Mouse (Mus musculus) hindbrain, embryonic 13.5 days (tissue): ENCODE measurements at regions not wholly inside any gene's neighbourhood (a gene's known extent, or its start where the extent isn't known, plus 50 kb on each side); places are given as distances from the start of the nearest gene placed in this dataset.

Experiments used
- ATAC-seq: fragments of 200-750 bp; cut with Nextera tagmentation; 2 replicates; pipeline ENCODE4 v1.8.0; 2017; ENCODE audit warnings: moderate TSS enrichment; ENCODE audit not compliant: low FRiP score
- H3K27ac ChIP-seq: fragments of 300-500 bp; sonication (generic); 2 replicates; pipeline ENCODE4 v1.5.1; 2015; ENCODE audit warnings: inconsistent platforms, mild to moderate bottlenecking, moderate library complexity
- H3K27me3 ChIP-seq: fragments of 300-500 bp; sonication (generic); 2 replicates; pipeline ENCODE4 v1.6.1; 2015; ENCODE audit warnings: mild to moderate bottlenecking, inconsistent platforms
- H3K36me3 ChIP-seq: fragments of 300-500 bp; sonication (generic); 2 replicates; pipeline ENCODE4 v1.6.1; 2015; ENCODE audit warnings: mild to moderate bottlenecking, inconsistent platforms
- H3K4me1 ChIP-seq: fragments of 300-500 bp; sonication (generic); replicated peaks from 2 replicates; pipeline ENCODE4 v1.6.1; 2015; ENCODE audit warnings: inconsistent platforms
- H3K4me2 ChIP-seq: fragments of 300-500 bp; sonication (generic); 2 replicates; pipeline ENCODE4 v1.6.1; 2015; ENCODE audit warnings: inconsistent platforms, mild to moderate bottlenecking, moderate library complexity
- H3K4me3 ChIP-seq: fragments of 300-500 bp; sonication (generic); 2 replicates; pipeline ENCODE4 v1.5.1; 2015; ENCODE audit warnings: mild to moderate bottlenecking, inconsistent platforms
- H3K9ac ChIP-seq: fragments of 300-500 bp; sonication (generic); 2 replicates; pipeline ENCODE4 v1.6.1; 2015; ENCODE audit warnings: mild to moderate bottlenecking, inconsistent platforms
- H3K9me3 ChIP-seq: fragments of 300-500 bp; sonication (generic); 2 replicates; pipeline ENCODE4 v1.6.1; 2016; ENCODE audit warnings: inconsistent platforms
- WGBS: fragments of 180-500 bp; shearing (Covaris S2); methylation state at CpG from one replicate; pipeline ENCODE4 v1.1.7; 2015; 5-methylcytosine and 5-hydroxymethylcytosine counted together

DNA sequence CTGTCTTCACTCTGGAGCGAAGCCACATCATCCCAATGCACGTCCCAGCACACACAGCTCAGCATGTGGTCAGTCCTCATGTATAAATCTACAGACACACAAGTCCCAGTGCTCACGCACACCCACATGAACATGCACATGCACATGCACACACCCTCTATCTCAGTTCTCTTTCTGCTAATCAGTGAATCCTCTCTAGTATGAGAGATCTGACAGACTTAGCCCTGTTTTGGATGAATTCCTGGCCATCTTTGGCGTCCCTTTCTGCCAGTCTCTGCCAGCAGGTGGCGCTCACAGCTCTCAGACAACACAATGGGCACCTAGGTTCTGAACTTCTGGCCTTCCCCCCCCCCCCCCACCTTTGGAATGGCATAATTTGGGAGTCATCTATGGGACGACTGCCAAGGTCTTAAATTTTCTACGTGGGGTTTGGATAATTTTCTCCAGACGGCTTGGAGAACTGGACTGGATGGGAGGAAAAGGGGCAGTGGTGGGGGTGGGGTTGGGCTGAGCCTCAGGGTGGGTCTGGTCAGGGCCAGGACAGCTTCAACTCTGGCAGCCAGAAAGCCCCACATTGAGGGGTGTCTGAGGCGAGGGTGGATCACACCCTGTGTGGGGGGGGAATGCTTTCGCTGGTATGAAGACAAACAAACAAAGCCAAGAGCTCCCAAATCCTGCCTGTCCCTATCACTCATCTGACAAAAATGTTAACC, 149.8 kb downstream of the Opa1 start:
- Histone ChIP-seq H3K4me3 (no peak overlapping the region), H3K4me2 (no peak overlapping the region), H3K27ac (no peak overlapping the region), H3K36me3 (no peaks in the 10 kb centered on the region), H3K4me1 (peaks cover 24% of the 10 kb centered on the region), H3K27me3 (peaks cover 98% of the 10 kb centered on the region), H3K9ac (no peak overlapping the region), H3K9me3 (no peaks in the 10 kb centered on the region)
- peak; percentile 63 for ATAC-seq
- WGBS: 19% methylated on average over 10 of the region's 10 CpGs

DNA sequence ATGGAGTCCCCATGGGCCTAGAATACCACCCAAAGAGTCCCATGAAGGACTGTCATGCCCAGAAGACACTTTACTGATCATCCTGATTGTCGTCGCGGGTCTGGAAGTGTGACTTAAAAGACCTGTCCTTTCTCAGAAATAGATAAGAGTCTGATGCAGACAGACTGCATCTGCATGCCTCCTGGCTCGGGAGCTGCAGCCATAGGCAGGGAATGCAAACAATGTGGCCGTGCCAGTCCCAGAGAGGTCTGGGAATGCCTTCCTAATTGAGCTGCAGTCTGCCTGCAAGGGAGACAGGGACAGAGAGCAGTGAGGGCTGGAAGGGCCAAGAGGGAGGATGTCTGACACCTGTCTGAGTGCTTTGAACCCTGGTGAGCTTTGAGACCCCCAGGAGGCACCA, 150.9 kb downstream of the Opa1 start:
- H3K9me3 ChIP-seq: no peaks in the 10 kb centered on the region
- peaks cover 31% of the 10 kb centered on the region for H3K4me1 ChIP-seq
- ATAC-seq: no peak
- no peak overlapping the region for H3K4me3 ChIP-seq
- H3K9ac ChIP-seq: no peak overlapping the region
- H3K27ac ChIP-seq: no peak overlapping the region
- peaks cover 92% of the 10 kb centered on the region for H3K27me3 ChIP-seq
- WGBS: 26% methylated on average over 5 of the region's 5 CpGs
- H3K36me3 ChIP-seq: no peaks in the 10 kb centered on the region
- H3K4me2 ChIP-seq: no peak overlapping the region

DNA sequence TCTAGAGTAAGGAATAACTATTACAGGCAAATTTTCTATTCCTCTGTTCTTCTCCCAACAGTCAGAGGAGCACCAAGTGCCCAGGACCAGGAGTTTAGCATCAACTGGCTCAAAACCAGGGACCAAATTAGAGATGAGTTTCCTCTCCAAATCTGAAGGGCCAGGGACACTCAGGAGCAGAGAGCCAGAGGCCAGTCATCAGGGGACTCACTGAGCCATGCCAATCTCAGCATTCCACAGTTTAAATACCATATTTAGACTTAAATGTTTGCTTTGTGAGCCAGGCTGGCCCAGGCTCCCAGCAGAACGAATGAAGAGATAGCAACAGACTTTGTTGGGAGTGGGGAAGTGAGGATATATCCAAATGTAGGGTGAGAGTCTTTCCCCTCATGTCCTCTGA, 153.8 kb downstream of the Opa1 start:
- H3K4me1 ChIP-seq: peaks cover 31% of the 10 kb centered on the region
- 80% methylated on average over 1 of the region's 1 CpGs for WGBS
- no peak overlapping the region for H3K27ac ChIP-seq
- no peaks in the 10 kb centered on the region for H3K36me3 ChIP-seq
- H3K27me3 ChIP-seq: peaks cover 89% of the 10 kb centered on the region
- H3K9me3 ChIP-seq: no peaks in the 10 kb centered on the region
- H3K4me2 ChIP-seq: no peak overlapping the region
- no peak overlapping the region for H3K4me3 ChIP-seq
- no peak for ATAC-seq
- no peak overlapping the region for H3K9ac ChIP-seq

DNA sequence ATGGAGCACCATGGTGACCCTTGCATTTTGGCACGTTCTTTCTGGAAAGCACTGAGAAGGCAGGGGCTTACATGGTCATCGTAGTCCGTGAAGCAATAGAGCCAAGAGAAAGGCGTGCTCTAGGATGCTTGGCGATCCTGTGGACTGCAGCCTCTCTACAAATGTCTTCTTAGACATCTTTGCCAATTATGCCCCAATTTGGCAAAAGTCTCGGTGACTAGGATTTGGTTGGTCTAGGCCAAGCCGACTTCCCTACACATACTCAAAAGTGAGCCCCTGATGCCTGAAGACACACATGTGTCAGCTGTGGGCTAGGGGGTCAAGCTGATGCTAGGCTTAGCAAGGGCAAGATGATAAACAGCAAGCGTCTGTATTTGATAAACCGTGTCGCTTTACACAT, 154.7 kb downstream of the Opa1 start:
- H3K27ac ChIP-seq: no peak overlapping the region
- WGBS: 76% methylated on average over 10 of the region's 10 CpGs
- H3K9ac ChIP-seq: no peak overlapping the region
- ATAC-seq: no peak
- no peak overlapping the region for H3K4me3 ChIP-seq
- peaks cover 88% of the 10 kb centered on the region for H3K27me3 ChIP-seq
- H3K9me3 ChIP-seq: no peaks in the 10 kb centered on the region
- H3K36me3 ChIP-seq: no peaks in the 10 kb centered on the region
- peaks cover 31% of the 10 kb centered on the region for H3K4me1 ChIP-seq
- no peak overlapping the region for H3K4me2 ChIP-seq

DNA sequence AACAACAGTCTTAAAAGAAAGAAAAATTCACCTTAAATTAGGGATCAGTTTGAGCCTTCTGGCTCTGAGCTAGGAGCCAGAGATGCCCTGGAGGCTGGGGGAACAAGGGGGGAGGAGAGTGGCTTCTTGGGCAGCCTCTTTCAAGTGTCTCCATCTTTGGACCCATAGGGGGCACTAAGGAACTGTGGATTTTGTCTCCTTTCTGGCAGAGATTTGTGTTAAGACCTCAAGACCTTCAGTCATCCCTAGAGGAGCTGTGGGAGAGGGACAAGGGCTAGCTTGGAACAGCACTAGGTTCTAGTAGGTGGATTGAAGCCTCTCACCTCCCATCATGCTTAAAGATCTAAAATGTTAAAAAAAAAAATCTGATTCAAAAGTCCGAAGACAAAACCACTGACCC, 155.2 kb downstream of the Opa1 start:
- H3K9me3 ChIP-seq: no peaks in the 10 kb centered on the region
- no peak overlapping the region for H3K4me3 ChIP-seq
- H3K27ac ChIP-seq: peak overlapping the region; percentile 66
- H3K4me2 ChIP-seq: no peak overlapping the region
- peak; percentile 65 for ATAC-seq
- H3K36me3 ChIP-seq: no peaks in the 10 kb centered on the region
- 23% methylated on average over 1 of the region's 1 CpGs for WGBS
- peaks cover 88% of the 10 kb centered on the region for H3K27me3 ChIP-seq
- H3K9ac ChIP-seq: no peak overlapping the region
- H3K4me1 ChIP-seq: peaks cover 28% of the 10 kb centered on the region

DNA sequence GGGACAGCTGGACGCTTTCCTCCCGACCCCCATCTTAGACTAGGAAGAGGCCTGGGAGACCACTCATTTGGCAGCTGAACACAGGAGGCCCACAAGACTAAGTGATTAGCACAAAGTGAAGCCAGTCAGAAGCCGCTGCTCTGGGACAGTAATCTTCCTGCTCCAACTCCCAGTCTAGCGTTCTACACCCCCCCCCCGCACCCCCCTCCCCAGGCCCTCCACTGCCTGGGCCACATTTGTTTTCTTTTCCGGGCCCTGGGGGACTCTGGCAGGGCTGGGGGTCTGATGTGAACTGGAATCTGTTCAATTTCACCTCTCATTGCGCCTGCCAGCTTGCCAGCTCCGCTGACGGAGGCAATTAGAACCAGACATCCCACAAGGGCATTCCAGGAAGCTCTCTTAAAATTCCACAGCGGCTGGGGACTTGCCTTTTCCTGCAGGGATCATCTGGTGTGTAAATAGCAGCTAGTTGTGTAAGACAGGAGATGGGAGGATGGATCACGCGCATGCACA, 155.7 kb downstream of the Opa1 start:
- H3K4me2 ChIP-seq: peak overlapping the region; percentile 31
- ATAC-seq: peak; percentile 80
- H3K27ac ChIP-seq: peak overlapping the region; percentile 66
- H3K9ac ChIP-seq: no peak overlapping the region
- H3K4me3 ChIP-seq: no peak overlapping the region
- H3K36me3 ChIP-seq: no peaks in the 10 kb centered on the region
- H3K4me1 ChIP-seq: peaks cover 25% of the 10 kb centered on the region
- H3K27me3 ChIP-seq: peaks cover 88% of the 10 kb centered on the region
- H3K9me3 ChIP-seq: no peaks in the 10 kb centered on the region
- WGBS: 3% methylated on average over 12 of the region's 12 CpGs

DNA sequence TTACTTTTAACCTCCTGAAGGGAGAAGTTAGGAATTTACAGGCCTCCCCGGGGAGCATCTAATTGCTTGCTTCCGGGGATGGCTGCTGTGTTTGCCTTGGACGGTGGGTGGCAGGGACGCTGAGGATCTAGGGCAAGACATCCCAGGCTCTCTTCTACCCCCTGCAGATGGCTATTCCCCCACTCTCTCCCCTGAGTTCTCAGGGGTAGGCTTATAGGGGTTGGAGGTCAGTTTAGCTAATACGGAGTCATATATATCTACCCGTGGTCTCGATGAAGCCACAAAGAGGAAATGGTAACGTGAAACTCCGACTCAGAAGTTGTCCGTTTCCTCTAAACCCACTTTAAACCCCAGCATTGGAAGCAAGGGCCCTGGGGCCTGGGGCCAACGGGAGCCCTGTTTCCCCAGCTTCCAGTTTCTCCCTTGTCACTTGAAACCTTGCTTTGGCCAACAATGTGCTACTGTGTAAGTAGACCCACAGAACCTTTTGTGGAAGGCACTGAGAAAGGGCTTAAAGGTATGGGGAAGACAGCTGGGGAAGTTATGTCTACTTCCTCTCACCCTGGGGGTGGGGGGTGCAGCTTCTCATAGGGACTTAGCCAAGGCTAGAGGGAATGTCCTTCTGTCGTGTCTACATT, 156.4 kb downstream of the Opa1 start:
- WGBS: 21% methylated on average over 12 of the region's 12 CpGs
- Histone ChIP-seq H3K4me1 (peaks cover 20% of the 10 kb centered on the region), H3K9me3 (no peaks in the 10 kb centered on the region), H3K4me3 (no peak overlapping the region), H3K36me3 (no peaks in the 10 kb centered on the region), H3K27me3 (peaks cover 88% of the 10 kb centered on the region), H3K4me2 (no peak overlapping the region; the same call in 1 of the 2 replicates), H3K27ac (0 out of 2 replicates have a peak overlapping the region, but pooled peaks have one; percentile 66), H3K9ac (no peak overlapping the region)
- peak; percentile 11; the same call in 1 of the 2 replicates for ATAC-seq

DNA sequence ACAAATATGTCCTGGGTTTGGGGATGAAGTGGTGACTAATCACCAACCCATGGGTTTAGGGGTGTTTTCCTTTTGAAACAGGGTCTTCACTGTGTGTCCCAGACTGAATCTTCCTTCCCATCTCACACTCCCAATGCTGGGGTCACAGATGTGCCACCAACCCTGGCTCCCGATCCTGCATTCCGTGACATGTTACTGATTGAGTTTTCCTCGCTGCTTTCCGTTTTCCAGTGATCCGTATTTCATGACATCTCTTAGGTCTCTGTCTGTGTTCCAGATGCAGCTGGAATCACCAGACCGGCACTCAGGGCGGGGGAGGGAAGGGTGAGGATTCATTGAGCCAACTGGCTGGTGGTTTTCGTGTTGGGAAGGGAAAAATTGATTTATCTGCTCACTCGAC, 157.1 kb downstream of the Opa1 start:
- Histone ChIP-seq H3K4me2 (no peak overlapping the region), H3K27me3 (peaks cover 88% of the 10 kb centered on the region), H3K27ac (no peak overlapping the region), H3K36me3 (no peaks in the 10 kb centered on the region), H3K9me3 (no peaks in the 10 kb centered on the region), H3K9ac (no peak overlapping the region), H3K4me1 (peaks cover 20% of the 10 kb centered on the region), H3K4me3 (no peak overlapping the region)
- ATAC-seq: no peak
- 60% methylated on average over 9 of the region's 9 CpGs for whole genome bisulfite sequencing

DNA sequence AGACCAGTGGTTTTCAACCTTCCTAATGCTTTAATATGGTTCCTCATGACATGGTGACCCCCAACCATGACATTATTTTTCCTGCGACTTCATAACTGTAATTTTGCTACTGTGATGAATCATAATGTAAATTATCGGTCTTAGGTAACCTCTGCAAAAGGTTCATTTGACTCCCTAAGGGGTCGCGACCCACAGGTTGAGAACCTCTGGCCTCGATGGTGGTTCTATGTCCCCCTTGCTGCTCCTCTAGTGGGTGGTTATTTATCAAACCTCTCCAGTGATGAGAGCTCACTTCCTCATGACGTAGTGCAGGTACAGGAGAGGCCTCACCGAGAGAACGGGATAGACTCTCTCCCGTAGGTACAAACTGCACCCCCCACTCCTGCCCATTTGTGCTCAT, 158.9 kb downstream of the Opa1 start:
- no peak for ATAC-seq
- Histone ChIP-seq H3K4me3 (no peak overlapping the region), H3K27me3 (peaks cover 85% of the 10 kb centered on the region), H3K9me3 (no peaks in the 10 kb centered on the region), H3K36me3 (no peaks in the 10 kb centered on the region), H3K4me2 (no peak overlapping the region), H3K27ac (no peak overlapping the region), H3K4me1 (peaks cover 23% of the 10 kb centered on the region), H3K9ac (no peak overlapping the region)
- WGBS: 94% methylated on average over 9 of the region's 9 CpGs

DNA sequence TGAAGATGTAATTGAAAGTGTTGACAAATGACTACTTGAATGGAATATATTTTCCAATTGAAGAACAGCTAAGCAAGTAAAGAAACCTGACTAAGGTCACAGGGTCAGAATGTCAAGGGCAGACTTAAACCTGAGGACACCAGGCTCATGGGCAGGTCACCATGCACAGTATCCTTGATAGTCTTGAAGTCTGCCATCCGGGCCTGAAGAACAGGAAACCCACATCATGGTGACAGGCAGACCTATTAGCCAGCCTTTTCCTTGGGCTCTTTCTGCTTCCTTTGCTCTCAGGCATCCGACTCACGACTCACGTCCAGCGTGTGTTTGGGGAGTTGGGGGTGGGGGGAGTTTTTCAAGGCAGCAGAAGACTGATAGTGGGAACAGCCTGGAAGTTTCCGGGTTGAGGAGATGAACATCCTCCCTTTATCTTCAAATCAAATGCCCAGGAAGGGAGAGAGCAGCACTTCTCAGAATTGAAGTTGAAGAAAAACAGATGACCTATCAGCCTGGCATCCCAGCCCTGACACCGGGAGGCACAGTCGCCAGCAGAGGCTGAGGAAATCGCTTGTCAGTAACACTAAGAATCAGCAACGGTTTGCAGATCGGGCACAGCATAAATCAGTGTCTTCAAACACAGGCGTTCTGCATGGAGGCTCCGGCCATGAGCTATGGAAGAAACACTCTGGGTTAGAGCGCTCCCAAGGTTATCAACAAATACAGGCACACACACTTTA, 163.5 kb downstream of the Opa1 start:
- H3K27ac ChIP-seq: no peak overlapping the region
- WGBS: 62% methylated on average over 14 of the region's 14 CpGs
- no peak overlapping the region for H3K4me2 ChIP-seq
- H3K9me3 ChIP-seq: no peaks in the 10 kb centered on the region; the same call in 1 of the 2 replicates
- H3K4me1 ChIP-seq: peaks cover 5% of the 10 kb centered on the region; the same call in 1 of the 2 replicates
- H3K4me3 ChIP-seq: no peak overlapping the region
- H3K36me3 ChIP-seq: no peaks in the 10 kb centered on the region
- no peak for ATAC-seq
- peaks cover 72% of the 10 kb centered on the region for H3K27me3 ChIP-seq
- no peak overlapping the region for H3K9ac ChIP-seq

DNA sequence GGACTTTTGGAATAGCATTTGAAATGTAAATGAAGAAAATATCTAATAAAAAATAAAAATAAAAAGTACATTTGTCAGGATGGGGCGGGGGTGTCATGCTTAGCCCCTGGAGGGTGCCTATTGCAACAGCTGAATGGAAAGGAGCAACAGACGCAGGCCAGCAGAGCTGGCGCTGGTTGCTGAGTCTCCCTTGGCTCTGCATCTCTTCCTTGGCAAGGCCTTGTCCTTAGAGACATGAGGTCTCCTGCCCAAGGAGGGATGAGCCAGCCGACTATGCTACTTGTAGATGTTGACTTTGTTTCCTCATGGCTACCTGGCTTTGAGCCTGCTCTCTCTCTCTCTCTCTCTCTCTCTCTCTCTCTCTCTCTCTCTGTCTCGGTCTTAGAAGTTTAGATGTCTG, 166.4 kb downstream of the Opa1 start:
- Histone ChIP-seq H3K27ac (no peak overlapping the region), H3K27me3 (peaks cover 68% of the 10 kb centered on the region), H3K4me3 (no peak overlapping the region), H3K4me1 (peaks cover 5% of the 10 kb centered on the region; the same call in 1 of the 2 replicates), H3K4me2 (no peak overlapping the region), H3K9ac (no peak overlapping the region), H3K36me3 (no peaks in the 10 kb centered on the region), H3K9me3 (no peaks in the 10 kb centered on the region; the same call in 1 of the 2 replicates)
- no peak for ATAC-seq
- WGBS: 95% methylated on average over 5 of the region's 5 CpGs

DNA sequence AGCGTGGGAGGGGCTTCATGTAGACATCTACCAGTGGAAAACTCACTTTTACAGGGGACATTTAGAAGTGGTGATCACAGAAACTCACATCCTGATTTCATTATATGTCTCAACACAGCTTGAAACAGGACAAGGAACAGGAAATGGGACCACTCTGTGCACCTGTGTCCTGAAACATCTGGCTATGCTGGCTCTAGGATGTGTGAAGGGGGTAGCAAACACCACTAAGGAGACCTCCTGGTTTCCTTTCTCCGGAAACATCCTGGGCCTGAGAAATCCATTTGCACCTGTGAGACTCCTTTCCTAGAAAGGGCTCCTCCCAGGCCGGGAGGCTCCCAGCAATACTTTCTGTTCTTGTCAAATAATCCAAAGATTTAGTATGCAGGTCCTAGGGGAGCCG, 167.1 kb downstream of the Opa1 start:
- no peaks in the 10 kb centered on the region for H3K36me3 ChIP-seq
- H3K4me2 ChIP-seq: no peak overlapping the region
- H3K9me3 ChIP-seq: no peaks in the 10 kb centered on the region; the same call in 1 of the 2 replicates
- no peak for ATAC-seq
- H3K9ac ChIP-seq: no peak overlapping the region
- no peak overlapping the region for H3K4me3 ChIP-seq
- WGBS: 84% methylated on average over 4 of the region's 4 CpGs
- H3K4me1 ChIP-seq: peaks cover 5% of the 10 kb centered on the region; the same call in 1 of the 2 replicates
- no peak overlapping the region for H3K27ac ChIP-seq
- peaks cover 66% of the 10 kb centered on the region for H3K27me3 ChIP-seq
